Mouse (Mus musculus): ENCODE data around the gene Klhdc7a.

- TF ChIP-seq CTCF (IDR thresholded peaks at IDR 0.05; ENCODE audit: low read depth): no peak
- no peak for TF ChIP-seq EP300 (IDR thresholded peaks at IDR 0.05; ENCODE audit: low read depth)
Observed at GRCm38 (mm10) chr4:140000911-140001310, 33.1 kb upstream of the Klhdc7a start.
